Mouse (Mus musculus): ENCODE measurements around the gene Tmem230.

Tmem230 gene

DNA sequence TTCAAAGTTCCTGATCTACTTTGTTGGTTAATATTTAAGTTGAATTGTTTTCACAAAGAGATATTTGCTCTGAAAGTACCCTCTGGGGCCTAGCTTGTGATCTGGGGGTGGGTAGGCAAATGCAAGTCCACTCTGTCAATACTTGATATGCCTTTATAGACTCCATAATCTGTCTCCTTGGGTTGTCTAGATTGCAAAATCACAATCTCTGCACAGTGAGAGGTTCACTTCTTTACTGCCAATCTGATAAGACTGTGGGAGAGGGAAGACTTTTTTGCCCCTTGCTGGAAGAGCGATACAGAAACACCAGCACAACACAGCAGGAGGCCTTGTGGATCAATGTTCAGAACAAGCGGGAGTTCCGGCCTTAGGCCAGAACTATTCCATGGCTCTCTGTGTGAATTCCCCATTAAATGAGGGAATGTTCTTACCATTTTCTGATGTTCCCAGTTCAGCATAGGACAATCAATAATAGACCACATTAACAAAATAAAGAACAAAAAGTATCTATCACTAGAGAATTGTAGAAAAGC is 15.1 kb downstream of the Tmem230 start:
- no peak for DNase-seq

GRCm38 (mm10) chr2:132224359-132224758 is 23.2 kb downstream of the Tmem230 start:
- DNase-seq: no peak

DNA sequence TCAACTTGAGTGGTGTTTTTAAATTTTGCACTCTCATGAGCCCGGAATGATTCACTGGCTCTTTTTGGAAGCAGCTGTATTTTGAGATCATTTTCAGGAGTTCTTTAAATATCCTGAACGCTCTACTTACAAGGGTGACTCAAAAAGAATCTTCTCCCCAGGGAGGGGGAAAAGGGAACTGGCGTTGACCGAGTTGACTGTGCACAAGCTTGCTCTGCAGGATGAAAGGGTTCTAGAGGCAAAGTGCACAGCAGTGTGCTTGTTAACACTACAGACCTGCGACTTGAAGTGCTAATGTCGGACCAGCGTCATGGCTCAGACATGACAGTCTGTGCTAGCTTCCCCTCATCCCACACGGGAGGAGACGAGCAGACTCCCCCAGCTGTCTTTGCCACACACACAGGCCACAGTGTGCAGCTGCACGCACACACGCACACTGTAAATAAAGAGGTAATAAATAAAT is 26.0 kb downstream of the Tmem230 start:
- peak; percentile 13 for DNase-seq

GRCm38 (mm10) chr2:132211995-132212656 is 35.5 kb downstream of the Tmem230 start:
- DNase-seq: no peak

- no peak for DNase-seq
These were observed 36.7 kb downstream of the Tmem230 start for GRCm38 (mm10) chr2:132210806-132211312.

GRCm38 (mm10) chr2:132208246-132208881 is 39.2 kb downstream of the Tmem230 start:
- no peak for DNase-seq

GRCm38 (mm10) chr2:132206316-132206881 is 41.2 kb downstream of the Tmem230 start:
- no peak for DNase-seq

DNA sequence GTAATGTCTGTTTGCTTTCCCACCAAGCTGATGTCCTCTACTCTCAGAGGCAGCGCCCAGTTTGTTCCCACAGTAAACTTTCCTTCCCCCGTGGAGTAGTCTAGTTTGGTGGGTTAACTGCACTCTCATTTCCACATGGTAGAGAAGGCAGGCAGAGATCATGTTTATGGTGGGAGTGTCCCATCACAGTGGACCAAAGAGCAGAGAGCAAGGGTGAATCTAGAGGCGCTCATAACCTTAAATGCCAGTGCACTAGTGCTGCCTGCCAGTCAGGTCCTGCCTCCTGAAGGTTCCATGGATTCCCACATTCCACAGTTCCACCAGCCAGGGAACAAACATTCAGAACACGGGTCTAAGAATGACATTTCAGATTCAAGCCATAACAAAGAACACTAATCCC is 42.1 kb downstream of the Tmem230 start:
- no peak for DNase-seq

DNA sequence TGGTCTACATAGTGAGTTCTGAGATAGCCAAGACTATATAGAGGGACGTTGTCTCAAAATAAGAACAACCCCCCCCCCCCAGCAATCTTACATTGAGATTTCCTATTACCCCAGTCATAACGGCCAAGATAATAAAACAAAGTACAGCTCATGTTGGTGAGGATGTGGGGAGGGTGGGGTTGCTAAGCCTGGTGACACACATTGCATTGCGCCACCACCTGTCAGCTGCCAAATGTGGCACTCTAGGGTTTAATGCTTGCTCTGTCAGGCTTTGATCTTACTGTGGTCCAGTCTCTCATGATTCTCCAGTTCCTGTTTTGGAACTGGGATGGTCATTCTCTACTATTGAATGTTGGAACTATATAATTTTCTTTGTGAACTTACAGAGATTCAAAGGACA is 43.8 kb downstream of the Tmem230 start:
- no peak for DNase-seq

GRCm38 (mm10) chr2:132203186-132203585 is 44.4 kb downstream of the Tmem230 start:
- no peak for DNase-seq

- DNase-seq: no peak
These were observed 49.3 kb downstream of the Tmem230 start for GRCm38 (mm10) chr2:132198017-132198933.

GRCm38 (mm10) chr2:132195602-132196001 is 52.0 kb downstream of the Tmem230 start:
- no peak for DNase-seq

GRCm38 (mm10) chr2:132190602-132191161 is 56.9 kb downstream of the Tmem230 start:
- DNase-seq: no peak
